Mouse (Mus musculus) layer of hippocampus, postnatal 10 days (tissue): Measurements from ENCODE around the gene Gm3594. TPM values are rescaled to one million over a fixed set of nuclear protein-coding genes. Genes with fewer than 3 reads are reported as not detected.
"Not testable (repeated sequence)": the region's sequence is repeated elsewhere in the genome, so short reads cannot be mapped to it uniquely, and the experiment has no call there.

Experiments
- DNase-seq, 2 experiments: peaks; one replicate each; pipeline ENCODE4 v3.0.0; 2021; ENCODE audit warnings: low spot score in 2 of 2
- long read RNA-seq: library from polyadenylated mRNA; stranded (forward); transcript quantifications from one replicate; pipeline ENCODE4 v2.0.0, GENCODE M21; 2023
- total RNA-seq, 2 experiments: library from RNA; stranded (reverse); gene quantifications; 2 replicates each; pipeline ENCODE4 v1.2.3; 2021

Gene Gm3594
- total RNA-seq = not detected
- long read RNA-seq = 0 reads

- DNase-seq = not testable (repeated sequence)
Observed at GRCm38 (mm10) chr14:6444511-6444910, at the start of gene Gm3594. TSS of gene Gm3594 (minus strand) at chr14:6444611.

- DNase-seq = not testable (repeated sequence)
Observed at GRCm38 (mm10) chr14:6486331-6486730, 41.9 kb upstream of the Gm3594 start.

- DNase-seq = not testable (repeated sequence)
Observed at GRCm38 (mm10) chr14:6485541-6485940, 41.1 kb upstream of the Gm3594 start.

GRCm38 (mm10) chr14:6482126-6482525, 37.7 kb upstream of the Gm3594 start:
- not testable (repeated sequence) for DNase-seq

GRCm38 (mm10) chr14:6471856-6472255, 27.4 kb upstream of the Gm3594 start:
- DNase-seq = not testable (repeated sequence)

GRCm38 (mm10) chr14:6440774-6441173, 3.6 kb downstream of the Gm3594 start:
- DNase-seq = not testable (repeated sequence)

- DNase-seq = not testable (repeated sequence)
Observed at GRCm38 (mm10) chr14:6440206-6440605, 4.2 kb downstream of the Gm3594 start.

GRCm38 (mm10) chr14:6426766-6427165, 17.6 kb downstream of the Gm3594 start:
- peak; percentile 32 to 44 for DNase-seq

- DNase-seq = not testable (repeated sequence)
Observed at GRCm38 (mm10) chr14:6426353-6426752, 18.1 kb downstream of the Gm3594 start.

GRCm38 (mm10) chr14:6412382-6412781, 32.0 kb downstream of the Gm3594 start, which contains the start of gene Gm3591:
TSS of gene Gm3591 (minus strand) at chr14:6412482.
- not testable (repeated sequence) for DNase-seq

- not testable (repeated sequence) for DNase-seq
Observed at GRCm38 (mm10) chr14:6390219-6390618, 54.2 kb downstream of the Gm3594 start, which contains the start of gene Gm16440. TSS of gene Gm16440 (minus strand) at chr14:6390319.

Other genes starting within 250 kb of the Gm3594 start
- gene Gm21560, start 225.3 kb downstream of the Gm3594 start, total RNA-seq = 1 to 10 TPM; 1.5 to 2.8 TPM
- gene Gm3411, start 157.4 kb downstream of the Gm3594 start, total RNA-seq = 1 to 10 TPM; 3.5 to 4.0 TPM
- gene Gm21103, start 139.8 kb downstream of the Gm3594 start, total RNA-seq = not detected
- gene Gm3618, start 100.9 kb downstream of the Gm3594 start, total RNA-seq = not detected
- not detected for gene Gm16440, start 54.3 kb downstream of the Gm3594 start, total RNA-seq
- gene Gm3591, start 32.1 kb downstream of the Gm3594 start, total RNA-seq = 1 to 10 TPM in 1 of 2 experiments, not detected in 1; 6.8 TPM
- gene Gm8356, start 92.7 kb upstream of the Gm3594 start, total RNA-seq = not detected
- under 1 TPM in 1 of 2 experiments, not detected in 1; 0.40 TPM for gene Gm3629, start 146.0 kb upstream of the Gm3594 start, total RNA-seq
- gene Gm3460, start 177.8 kb upstream of the Gm3594 start, total RNA-seq = not detected
- gene Gm10251, start 239.6 kb upstream of the Gm3594 start, total RNA-seq = under 1 TPM in 1 of 2 experiments, not detected in 1; 0.23 TPM